Mouse (Mus musculus): ENCODE measurements around the gene Stk32c. TPM values are rescaled to one million over a fixed set of nuclear protein-coding genes. Genes with fewer than 3 reads are reported as not detected.

The Stk32c gene
- total RNA-seq, 2 experiments from 2014 or later: 95.7 to 101 TPM

DNA sequence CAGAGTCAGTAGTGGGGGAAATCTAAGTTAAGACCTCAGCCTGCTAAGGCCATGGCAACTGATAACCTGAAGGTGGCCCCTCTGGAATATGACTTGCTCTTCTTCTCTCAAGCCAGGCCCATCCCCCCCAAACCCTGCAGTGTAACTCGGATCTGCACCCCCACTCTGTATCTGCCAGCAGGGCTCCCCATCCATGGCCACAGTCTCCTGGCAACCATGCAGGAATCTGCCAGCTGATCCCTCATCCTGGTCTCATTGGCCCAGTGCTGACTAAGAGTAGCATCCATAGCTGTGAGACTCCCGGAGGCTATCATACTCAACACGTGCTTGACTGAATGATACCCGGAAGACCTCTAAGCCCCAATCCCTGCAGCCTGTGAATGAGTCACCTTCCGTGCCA is 54.2 kb downstream of the Stk32c start:
- peak; percentile 32 to 68 for DNase-seq (ENCODE audit: extremely low spot score in 1 of 2, low spot score in 2 of 2)

DNA sequence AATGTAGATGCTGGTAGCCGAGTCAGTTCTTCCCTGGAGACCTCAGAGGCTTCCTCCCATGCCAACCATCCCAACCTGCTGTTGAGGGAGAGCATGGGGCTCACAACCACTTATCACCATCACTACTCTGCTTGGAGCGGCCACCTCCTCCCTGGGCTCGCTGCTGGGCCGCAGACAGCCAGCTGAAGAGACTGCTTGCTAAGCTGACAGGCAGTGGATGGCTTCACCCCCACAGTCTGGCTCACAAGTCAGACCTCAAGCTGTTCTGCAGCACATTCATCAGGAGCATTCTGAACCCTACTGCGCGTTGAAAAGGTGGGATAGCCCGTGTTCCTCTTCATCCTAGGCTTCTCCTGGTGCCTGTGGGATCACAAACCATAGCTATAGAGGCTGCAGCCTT is 54.6 kb downstream of the Stk32c start:
- no peak for DNase-seq (ENCODE audit: extremely low spot score in 1 of 2, low spot score in 2 of 2)

More for the DNA sequence above, 54.2 kb downstream of the Stk32c start:
- intact Hi-C loops (cut with DNase I): no loop called here

DNA sequence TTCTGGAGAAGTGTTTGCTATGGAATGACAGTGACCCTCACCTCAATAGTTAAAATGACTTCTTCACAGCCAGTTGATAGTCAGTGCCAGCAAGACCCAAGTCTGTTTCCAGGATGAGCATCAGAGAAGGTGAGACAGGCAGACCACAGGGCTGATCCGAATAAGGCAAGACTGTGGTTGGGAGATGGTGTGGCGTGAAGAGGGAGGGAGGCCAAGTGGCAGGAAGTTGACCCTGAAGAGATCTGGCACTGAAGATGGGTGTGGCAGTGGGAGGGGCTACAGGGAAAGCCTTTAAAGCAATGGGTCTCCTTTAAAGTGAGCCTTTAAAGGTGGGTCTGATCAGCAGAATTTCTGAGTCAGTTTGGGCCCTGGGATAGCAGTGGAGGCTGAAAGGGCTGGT is 55.6 kb downstream of the Stk32c start:
- intact Hi-C loops (cut with DNase I): no loop called here
- DNase-seq (ENCODE audit: extremely low spot score in 1 of 2, low spot score in 2 of 2): no peak

More for the DNA sequence above, 54.6 kb downstream of the Stk32c start:
- intact Hi-C loops (cut with DNase I): no loop called here

DNA sequence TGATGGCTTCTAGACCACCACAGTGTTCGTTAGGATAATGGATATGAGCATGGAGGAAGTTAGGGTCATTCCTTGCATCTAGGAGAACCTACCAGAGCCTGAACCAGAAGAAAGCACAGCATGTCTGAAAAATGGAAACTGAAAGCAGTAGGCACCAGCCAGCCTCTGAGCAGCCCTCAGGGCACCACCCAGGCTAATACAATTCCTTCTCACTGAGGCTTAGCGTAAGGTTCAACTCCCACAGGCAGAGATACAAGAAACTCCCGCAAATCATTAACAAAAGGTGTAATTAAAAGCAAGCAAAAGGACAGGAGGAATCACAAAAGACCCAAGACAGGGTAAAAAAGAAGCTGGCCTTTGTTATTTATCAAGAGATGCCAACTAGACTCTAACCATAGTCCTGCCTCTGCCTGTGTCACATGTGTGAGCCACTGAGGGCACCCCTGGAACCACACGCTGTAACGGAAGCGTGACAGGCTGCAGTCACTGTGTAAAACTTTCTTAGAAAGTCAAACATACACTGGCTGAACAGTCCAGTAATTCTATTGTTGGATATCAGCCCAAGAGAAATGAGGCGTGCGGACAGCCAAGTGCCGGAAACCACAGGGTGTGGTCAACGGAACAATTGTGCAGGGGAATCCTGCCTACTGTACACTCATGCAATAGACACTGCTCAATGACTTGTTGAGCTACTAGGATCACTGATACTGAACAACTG is 56.6 kb downstream of the Stk32c start:
- intact Hi-C loops (cut with DNase I): no loop called here
- DNase-seq (ENCODE audit: extremely low spot score in 1 of 2, low spot score in 2 of 2): no peak

DNA sequence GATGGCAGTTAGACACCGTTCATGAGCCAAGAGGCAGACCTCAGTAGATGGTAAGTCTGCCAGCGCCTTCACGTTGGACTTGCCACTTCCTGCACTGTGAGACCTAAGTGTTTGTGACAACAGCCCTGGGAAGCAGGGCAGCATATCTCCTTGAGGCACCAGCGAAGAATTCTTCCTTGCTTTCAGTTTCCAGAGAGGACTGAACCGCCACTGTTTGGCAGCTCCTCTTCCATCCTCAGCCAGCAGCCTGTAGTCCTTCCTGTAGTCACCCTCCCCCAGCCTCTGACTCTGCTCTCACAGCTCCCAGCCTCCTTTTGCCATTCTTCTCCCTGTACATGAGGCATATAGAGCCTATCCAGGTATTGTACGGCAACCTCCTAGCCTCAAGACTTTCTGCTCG is 60.2 kb downstream of the Stk32c start:
- no peak for DNase-seq (ENCODE audit: extremely low spot score in 1 of 2, low spot score in 2 of 2)
- intact Hi-C loops (cut with DNase I): no loop called here

DNA sequence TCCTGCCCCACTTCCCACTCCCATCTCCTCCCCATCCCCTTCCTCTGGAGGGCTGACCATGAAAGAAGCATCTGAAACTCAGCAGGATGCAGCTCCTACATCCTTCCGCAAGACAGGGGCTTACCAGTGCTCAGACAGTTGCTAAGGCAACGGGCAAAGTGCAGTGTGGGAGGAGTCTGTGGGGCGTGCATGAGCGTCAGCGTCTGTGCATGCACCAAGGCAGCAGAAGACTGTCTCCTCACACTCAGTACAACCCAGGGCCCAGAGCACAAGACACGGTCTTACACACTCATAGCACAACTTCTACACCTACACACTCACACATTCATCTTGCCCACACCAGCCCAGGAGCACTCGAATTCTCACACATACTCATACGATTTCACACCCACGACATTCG is 62.0 kb downstream of the Stk32c start:
- intact Hi-C loops (cut with DNase I): no loop called here
- DNase-seq (ENCODE audit: extremely low spot score in 1 of 2, low spot score in 2 of 2): peak; percentile 48 to 60

DNA sequence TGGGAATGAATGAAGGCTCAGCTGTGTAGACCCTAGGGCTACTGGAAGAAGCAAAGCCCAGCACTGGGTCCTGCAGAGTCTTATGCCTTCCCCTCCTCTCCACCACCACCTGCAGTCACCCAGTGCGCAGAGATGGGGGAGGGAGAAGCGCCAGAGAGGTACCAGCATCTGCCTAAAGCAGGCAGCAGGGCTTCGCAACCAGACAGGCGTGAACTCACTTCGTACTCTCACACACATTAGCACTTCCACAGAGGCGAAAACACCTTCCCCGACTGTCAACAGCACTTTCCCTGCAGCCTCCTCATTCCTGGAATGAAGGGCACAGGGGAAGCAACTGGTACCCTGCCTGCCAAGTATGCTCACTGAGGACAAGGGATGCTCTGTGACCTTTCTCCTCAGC is 63.7 kb downstream of the Stk32c start:
- no peak for DNase-seq (ENCODE audit: extremely low spot score in 1 of 2, low spot score in 2 of 2)
- intact Hi-C loops (cut with DNase I): no loop called here

DNA sequence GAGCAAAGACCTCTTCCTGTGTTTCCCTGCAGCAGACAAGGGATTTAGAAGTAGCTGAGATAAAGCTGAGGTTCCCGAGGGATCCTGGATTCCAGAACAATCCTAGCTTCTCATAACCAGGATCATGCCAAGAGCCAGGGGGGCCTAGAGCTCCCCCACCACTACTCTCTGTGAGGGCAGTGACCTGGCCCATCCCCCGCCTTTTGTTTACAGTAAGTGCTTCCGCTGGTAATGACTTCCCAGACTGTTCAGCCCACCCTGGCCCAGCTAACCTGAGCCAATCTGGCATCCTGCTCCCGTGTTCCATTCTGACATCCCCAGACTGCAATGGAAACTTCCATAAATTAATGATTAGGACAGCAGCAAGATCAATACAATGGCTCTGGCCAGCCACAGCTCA is 65.7 kb downstream of the Stk32c start:
- intact Hi-C loops (cut with DNase I): no loop called here
- DNase-seq (ENCODE audit: extremely low spot score in 1 of 2, low spot score in 2 of 2): no peak

DNA sequence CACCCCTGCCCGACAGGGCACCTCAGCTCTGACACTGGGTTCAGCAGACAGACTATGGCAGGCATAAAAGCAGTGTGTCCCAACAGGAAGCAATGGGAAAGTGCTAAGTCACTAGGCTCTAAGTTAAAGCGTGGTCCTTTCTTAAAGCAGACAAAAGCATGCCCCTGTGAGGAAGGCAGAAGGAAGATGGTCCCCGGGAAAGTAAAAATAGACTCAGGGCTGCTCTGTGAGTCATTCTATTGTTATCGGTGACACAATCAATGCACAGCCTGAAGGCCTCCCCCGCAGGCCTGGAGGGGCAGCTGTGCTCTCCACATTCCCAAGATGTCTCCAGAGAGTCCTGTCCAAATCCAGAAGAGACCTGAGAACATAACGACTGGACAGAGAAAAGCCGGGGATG is 67.2 kb downstream of the Stk32c start:
- intact Hi-C loops (cut with DNase I): no loop called here
- no peak for DNase-seq (ENCODE audit: extremely low spot score in 1 of 2, low spot score in 2 of 2)

DNA sequence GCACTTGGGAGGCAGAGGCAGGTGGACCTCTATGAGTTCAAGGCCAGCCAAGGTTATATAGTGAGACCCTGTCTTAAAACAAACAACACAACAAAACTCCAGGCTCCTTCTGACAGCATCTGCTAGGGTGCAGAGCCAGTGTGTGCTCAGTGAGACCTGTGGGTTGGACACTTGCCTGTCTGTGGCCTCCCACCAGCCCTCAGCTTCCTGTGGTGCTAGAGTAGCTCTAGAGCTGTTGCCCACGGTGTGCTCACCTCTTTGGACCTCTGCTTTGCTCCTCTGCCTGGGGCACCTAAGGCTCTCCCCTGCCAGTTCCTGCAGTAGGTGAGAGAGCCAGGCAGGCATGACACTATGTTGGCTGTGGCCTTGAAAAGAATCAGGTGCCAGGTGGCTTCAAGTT is 69.3 kb downstream of the Stk32c start:
- no peak for DNase-seq (ENCODE audit: extremely low spot score in 1 of 2, low spot score in 2 of 2)
- intact Hi-C loops (cut with DNase I): no loop called here

DNA sequence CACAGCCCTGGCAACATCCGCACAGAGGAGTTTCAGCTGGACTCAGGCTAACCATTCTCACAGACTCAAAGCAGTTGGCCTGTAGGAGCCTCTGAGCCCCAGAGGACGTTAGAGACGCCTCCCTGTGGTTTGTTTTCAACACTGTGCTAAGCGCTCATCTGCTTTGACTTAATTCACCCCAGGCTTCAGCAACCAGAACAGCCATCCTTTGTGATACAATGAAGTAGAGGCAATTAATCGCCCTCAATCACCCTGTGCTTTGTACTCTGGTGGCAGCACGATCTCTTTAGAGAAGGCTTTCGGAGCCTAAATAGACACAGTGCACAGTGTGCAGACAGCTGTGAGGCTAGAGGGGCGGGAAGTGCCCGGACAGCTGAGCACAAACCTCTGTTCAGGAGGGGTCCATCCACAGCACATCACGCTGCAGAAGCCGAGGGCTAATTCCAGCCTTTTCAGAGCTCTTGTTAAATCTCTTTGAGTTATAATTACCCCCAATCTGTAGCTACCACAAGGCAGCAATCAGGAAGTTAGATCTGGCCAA is 73.1 kb downstream of the Stk32c start:
- no peak for DNase-seq (ENCODE audit: extremely low spot score in 1 of 2, low spot score in 2 of 2)
- intact Hi-C loops (cut with DNase I): no loop called here

DNA sequence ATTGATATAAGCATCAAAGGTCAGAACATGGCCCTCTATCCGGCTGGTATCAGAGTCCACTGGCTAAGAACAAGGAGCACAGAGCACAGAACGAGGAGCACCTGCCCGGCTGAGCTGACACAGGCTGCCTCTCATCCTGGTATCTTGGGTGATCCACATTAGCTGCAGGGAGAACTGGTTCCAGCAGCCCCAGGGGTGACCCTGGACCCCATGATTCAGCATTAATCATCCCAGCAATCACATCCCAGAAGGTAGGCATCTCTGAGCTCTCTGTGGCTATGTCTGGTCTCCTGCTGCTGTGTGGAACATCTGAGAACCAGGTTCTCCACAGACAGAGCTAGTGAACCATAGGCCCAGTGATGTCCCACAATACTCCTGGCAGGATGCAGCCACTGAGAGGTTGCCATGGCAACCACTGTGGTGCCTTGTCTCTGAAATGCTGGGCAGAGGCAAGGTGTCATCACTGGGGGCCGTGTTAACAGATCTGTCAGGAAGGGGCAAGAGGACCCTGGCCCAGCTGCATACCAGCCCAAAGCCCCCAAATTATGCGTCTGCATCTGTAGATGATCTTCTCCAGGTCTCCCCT is 76.1 kb downstream of the Stk32c start:
- peak in 1 of 2 experiments; percentile 42 for DNase-seq (ENCODE audit: extremely low spot score in 1 of 2, low spot score in 2 of 2)
- intact Hi-C loops (cut with DNase I): no loop called here

DNA sequence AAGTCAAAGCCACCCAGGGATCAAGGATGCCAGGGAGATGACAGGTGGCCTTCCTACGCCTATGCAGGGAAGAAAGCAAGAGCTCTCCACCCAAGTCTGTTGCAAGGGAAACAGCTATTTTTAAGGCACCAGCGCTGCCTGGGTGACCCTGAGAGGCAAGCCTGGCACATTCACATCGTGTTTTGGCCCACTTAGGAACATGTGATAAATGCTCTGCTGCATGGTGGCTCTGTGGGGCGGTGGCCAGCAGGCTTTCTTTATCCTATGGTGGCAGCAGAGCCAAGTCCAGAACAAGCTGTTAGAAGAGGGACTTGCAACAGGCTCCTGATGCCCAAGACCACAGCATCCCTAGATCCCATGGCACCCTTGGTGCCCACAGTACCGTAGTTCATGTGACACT is 77.9 kb downstream of the Stk32c start:
- intact Hi-C loops (cut with DNase I): no loop called here
- DNase-seq (ENCODE audit: extremely low spot score in 1 of 2, low spot score in 2 of 2): no peak

DNA sequence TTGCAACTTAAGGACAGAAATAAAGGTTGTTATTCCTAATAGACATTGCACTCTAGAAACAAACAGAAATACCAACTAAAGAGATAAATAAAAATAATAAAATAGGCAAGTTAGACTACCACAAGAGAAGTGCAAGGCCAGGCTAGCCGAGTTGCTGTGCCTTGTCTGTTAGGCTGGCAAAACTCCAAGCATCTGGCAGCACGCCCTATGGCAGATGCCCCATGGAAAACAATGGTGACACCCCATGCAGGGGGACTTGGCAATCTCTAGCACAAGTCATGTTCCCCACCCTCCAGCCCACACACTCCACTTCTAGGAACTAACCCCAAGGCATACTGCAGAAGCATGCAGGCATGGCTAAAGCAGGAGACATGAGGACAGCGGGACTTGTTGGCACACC is 79.7 kb downstream of the Stk32c start:
- intact Hi-C loops (cut with DNase I): no loop called here
- peak in 1 of 2 experiments; percentile 53 for DNase-seq (ENCODE audit: extremely low spot score in 1 of 2, low spot score in 2 of 2)

DNA sequence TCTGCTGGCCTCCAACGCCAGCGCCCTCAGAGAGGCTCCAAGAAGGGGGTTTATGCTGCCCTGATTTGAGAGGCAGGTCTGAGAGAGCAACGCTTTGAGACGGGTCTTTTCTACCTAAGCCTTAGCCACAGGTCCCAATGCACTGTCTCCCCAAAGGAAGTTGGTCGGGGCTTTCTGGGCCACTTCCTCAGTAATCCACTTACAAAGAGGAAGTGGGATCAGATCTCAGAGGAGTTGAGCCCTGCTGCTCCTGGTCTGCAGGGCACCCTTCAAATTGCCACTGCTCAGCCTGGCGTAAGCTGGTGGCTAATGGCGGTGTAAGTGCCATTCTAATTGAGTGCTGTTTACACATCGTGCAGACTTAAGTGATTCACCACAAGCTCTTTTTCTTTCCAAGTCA is 81.6 kb downstream of the Stk32c start:
- intact Hi-C loops (cut with DNase I): no loop called here
- DNase-seq (ENCODE audit: extremely low spot score in 1 of 2, low spot score in 2 of 2): no peak

DNA sequence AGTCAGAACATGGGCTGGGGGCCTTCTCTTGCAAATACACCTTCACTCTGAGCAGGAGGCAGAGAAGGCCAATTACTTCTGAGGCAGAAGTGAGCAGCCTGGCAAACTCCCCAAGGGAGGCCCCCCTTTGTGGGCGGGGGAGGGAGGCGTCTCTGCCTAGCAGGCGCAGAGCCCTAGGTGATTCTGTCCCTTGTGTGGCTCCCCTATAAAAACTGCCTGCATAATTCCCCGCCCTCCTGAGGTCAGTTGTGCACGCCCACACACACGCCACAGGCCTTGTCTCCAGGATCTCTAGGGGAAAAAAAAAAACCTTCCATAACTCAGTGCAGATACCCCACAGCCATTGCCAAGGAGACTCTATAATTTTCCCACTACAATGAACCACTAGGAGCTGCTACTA is 82.7 kb downstream of the Stk32c start:
- intact Hi-C loops (cut with DNase I): no loop called here
- no peak for DNase-seq (ENCODE audit: extremely low spot score in 1 of 2, low spot score in 2 of 2)

DNA sequence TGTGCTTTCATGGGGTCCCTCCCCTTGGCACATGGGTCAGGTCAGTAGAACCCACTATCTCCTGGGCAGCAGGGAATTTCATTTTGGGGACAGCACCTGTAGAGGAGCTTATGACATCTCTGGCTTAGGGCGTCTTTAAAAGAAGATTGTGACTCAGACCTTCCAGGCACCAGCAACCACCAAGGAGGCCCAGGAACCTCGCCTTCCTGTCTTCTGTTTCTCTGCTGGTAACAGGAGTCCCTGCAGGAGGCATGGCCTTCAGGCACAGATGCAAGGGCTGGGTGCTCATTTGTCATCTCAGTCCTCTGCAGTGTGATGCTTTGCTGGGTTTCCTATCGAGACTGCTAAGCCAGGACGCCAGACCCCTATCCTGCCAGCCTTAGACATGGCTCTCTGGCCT is 84.1 kb downstream of the Stk32c start:
- intact Hi-C loops (cut with DNase I): no loop called here
- DNase-seq (ENCODE audit: extremely low spot score in 1 of 2, low spot score in 2 of 2): no peak

DNA sequence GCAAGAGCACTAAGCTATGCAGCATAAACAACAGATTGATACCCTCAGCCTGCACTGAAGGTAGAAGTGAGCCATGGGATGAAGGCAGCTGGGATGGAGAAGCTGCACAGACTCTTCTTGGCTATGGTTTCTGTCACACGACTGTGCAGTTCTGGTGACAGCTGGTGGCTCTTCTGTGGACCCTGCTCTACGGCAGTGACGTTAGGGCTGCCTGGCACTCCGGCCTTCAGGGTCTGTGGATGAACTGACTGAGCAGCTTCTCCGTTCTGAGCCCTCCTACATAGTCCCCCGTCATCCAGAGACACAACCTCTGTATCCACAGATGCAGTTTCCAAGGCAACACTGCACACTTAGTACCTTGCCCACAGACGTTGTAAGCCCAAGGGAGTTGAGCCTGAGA is 86.6 kb downstream of the Stk32c start:
- intact Hi-C loops (cut with DNase I): no loop called here
- peak in 1 of 2 experiments; percentile 25 for DNase-seq (ENCODE audit: extremely low spot score in 1 of 2, low spot score in 2 of 2)

DNA sequence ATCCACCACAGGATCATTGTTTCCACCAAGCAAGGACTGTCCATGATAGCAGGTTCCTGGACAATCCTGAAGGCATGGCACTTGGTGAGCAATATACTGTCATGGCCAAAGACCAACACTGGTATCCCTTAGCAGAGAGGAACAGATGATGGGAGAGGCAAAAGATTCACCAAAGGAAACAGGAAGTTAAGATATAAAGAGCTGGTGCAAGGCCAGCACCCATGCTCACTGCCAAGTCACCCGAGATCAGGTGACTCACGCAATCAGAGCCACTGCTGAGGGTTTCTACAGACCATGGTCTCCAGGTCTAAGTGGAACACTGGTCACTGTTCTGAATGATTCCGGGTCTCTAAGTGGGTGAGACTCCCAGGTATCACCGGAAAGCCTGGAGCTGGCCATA is 87.2 kb downstream of the Stk32c start:
- no peak for DNase-seq (ENCODE audit: extremely low spot score in 1 of 2, low spot score in 2 of 2)
- intact Hi-C loops (cut with DNase I): no loop called here

DNA sequence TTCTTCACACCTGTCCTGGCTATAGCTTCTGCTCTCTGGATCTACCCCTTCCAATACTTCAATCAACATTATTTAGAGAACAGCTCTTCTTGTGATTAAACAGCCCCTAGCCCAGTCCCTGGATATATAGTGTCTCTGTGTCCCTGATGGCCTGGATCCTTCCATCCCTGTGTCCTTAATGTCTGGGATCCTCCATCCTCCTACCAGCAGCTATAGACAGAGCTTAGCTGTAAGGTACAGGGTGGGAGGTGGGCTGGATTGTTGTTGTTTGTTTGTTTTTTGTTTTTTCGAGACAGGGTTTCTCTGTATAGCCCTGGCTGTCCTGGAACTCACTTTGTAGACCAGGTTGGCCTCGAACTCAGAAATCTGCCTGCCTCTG is 93.3 kb downstream of the Stk32c start:
- intact Hi-C loops (cut with DNase I): loop anchor here (5.0 kb wide), 2 partner anchors 78 to 178 kb away; no protein-coding TSS in a partner anchor
- DNase-seq (ENCODE audit: extremely low spot score in 1 of 2, low spot score in 2 of 2): no peak

Data from left cerebral cortex, postnatal 10 days (tissue).